Mouse (Mus musculus) G1E (cell line): ENCODE measurements around the gene Apoa2.

Source experiments
- CTCF ChIP-seq: IDR thresholded peaks from 2 replicates; pipeline ENCODE4 v1.5.1; 2012; ENCODE audit warnings: low read depth, low read length, inconsistent platforms, mixed read lengths
- POLR2AphosphoS5 ChIP-seq: IDR thresholded peaks from 2 replicates; pipeline ENCODE4 v1.6.1; 2012; ENCODE audit warnings: low read depth, low read length, inconsistent platforms; ENCODE audit not compliant: insufficient replicate concordance

- TF ChIP-seq CTCF (no peak), POLR2AphosphoS5 (no peak)
Observed at GRCm38 (mm10) chr1:171258921-171259320, 34.1 kb downstream of the Apoa2 start.
